Mouse (Mus musculus): ENCODE data around the gene Lingo1. TPM values are rescaled to one million over a fixed set of nuclear protein-coding genes. Genes with fewer than 3 reads are reported as not detected.
A peak's percentile ranks its signal among the peaks of the same experiment; 100 is the strongest.

Lingo1 gene
- polyA plus RNA-seq, 1 experiment from 2014 or later: 3.2 TPM

GRCm38 (mm10) chr9:56738261-56739171 lies 57.8 kb downstream of the Lingo1 start:
- 43% methylated on average over 9 of the region's 9 CpGs for WGBS
- Histone ChIP-seq H3K9ac (ENCODE audit: low read depth, low read length) (no peak overlapping the region), H3K36me3 (ENCODE audit: insufficient read depth, low read length) (no peaks in the 10 kb centered on the region), H3K4me2 (ENCODE audit: low read length) (no peak overlapping the region), H3K9me3 (replicated peaks; ENCODE audit: low read length) (no peaks in the 10 kb centered on the region), H3K4me3 (replicated peaks; ENCODE audit: low read depth, low read length) (no peak overlapping the region), H3K4me1 (replicated peaks; ENCODE audit: insufficient read depth, low read length) (no peaks in the 10 kb centered on the region), H3K27ac (no peak overlapping the region), H3K27me3 (ENCODE audit: insufficient read depth, low read length) (no peaks in the 10 kb centered on the region)
- TF ChIP-seq CTCF (IDR thresholded peaks at IDR 0.05; ENCODE audit: low read depth): no peak
- no peak for ATAC-seq (replicated peaks; ENCODE audit: low FRiP score, low read depth)
- peak; percentile 81 for DNase-seq (ENCODE audit: low spot score)

DNA sequence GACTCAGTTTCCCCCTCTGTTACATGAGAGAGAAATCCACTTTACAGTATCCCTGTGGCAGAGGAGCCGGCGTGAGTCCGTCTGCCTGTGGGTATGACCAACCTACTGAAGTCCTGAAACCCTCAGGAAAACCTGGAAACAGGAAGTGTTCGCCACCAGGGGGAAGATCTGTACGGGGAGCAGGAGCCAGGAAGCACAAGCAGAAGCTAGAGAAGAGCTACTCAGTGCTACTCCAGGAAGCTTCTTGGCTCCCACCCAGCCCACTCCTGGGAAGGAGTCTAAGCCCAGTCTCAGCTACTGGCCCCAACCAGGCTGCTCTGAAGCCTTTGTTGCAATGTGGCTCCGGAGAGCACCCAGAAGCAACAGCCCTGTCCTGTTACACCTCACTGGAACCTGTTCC lies 61.9 kb downstream of the Lingo1 start:
- H3K27me3 ChIP-seq (ENCODE audit: insufficient read depth, low read length): no peaks in the 10 kb centered on the region
- H3K27ac ChIP-seq: no peak overlapping the region
- no peak overlapping the region for H3K9ac ChIP-seq (ENCODE audit: low read depth, low read length)
- peak; percentile 3 for DNase-seq (ENCODE audit: low spot score)
- H3K4me1 ChIP-seq (replicated peaks; ENCODE audit: insufficient read depth, low read length): no peaks in the 10 kb centered on the region
- peak; percentile 36; the same call in 1 of the 2 replicates for TF ChIP-seq CTCF (IDR thresholded peaks at IDR 0.05; ENCODE audit: low read depth)
- H3K9me3 ChIP-seq (replicated peaks; ENCODE audit: low read length): no peaks in the 10 kb centered on the region
- ATAC-seq (replicated peaks; ENCODE audit: low FRiP score, low read depth): no peak
- no peak overlapping the region for H3K4me3 ChIP-seq (replicated peaks; ENCODE audit: low read depth, low read length)
- no peaks in the 10 kb centered on the region for H3K36me3 ChIP-seq (ENCODE audit: insufficient read depth, low read length)
- no peak overlapping the region for H3K4me2 ChIP-seq (ENCODE audit: low read length)
- WGBS: 60% methylated on average over 6 of the region's 6 CpGs

DNA sequence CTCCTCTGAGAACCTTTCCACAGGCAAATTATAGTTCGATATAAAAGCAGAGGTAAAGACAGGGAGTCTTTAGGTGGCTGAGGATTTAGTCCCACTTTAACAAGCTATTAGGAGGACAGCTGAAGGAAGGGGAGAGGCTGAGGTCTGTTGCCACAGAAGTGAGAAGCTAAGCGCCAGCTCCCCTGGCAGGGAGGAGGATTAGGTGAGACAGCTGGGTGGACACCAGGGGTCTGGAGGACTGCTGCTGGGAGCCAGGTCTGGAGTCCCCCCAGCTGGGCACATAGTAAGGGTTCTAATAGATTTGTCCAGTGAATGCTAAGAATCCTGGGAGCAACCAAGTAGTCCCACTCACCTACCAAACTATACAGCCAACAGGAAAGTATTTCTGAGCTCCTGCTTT lies 65.3 kb downstream of the Lingo1 start:
- no peaks in the 10 kb centered on the region for H3K27me3 ChIP-seq (ENCODE audit: insufficient read depth, low read length)
- no peaks in the 10 kb centered on the region for H3K4me1 ChIP-seq (replicated peaks; ENCODE audit: insufficient read depth, low read length)
- H3K9ac ChIP-seq (ENCODE audit: low read depth, low read length): no peak overlapping the region
- no peak overlapping the region for H3K27ac ChIP-seq
- DNase-seq (ENCODE audit: low spot score) (no peak), ATAC-seq (replicated peaks; ENCODE audit: low FRiP score, low read depth) (no peak)
- H3K4me3 ChIP-seq (replicated peaks; ENCODE audit: low read depth, low read length): no peak overlapping the region
- no peak for TF ChIP-seq CTCF (IDR thresholded peaks at IDR 0.05; ENCODE audit: low read depth)
- no peaks in the 10 kb centered on the region for H3K9me3 ChIP-seq (replicated peaks; ENCODE audit: low read length)
- H3K4me2 ChIP-seq (ENCODE audit: low read length): no peak overlapping the region
- 66% methylated on average over 2 of the region's 2 CpGs for WGBS
- no peaks in the 10 kb centered on the region for H3K36me3 ChIP-seq (ENCODE audit: insufficient read depth, low read length)

DNA sequence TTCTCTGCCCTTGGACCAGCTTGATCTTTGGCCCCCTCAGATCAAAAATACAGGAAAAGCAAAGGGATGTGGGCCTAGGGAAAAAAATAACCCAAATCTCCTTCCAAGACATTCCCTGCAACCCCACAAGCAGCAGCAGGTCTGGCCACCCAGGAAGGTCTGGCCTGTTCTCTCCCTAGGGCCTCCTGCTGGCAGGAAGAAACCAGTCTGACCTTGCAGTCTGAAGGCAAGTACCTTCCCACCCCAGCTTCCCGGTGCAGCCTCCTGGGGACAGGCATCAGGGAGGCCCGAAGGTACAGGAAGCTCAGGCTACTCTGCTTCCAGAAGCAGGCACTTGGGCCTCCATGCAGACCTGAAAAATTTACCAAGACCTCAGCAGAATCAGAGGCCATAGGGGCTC lies 67.1 kb downstream of the Lingo1 start:
- Histone ChIP-seq H3K36me3 (ENCODE audit: insufficient read depth, low read length) (no peaks in the 10 kb centered on the region), H3K9me3 (replicated peaks; ENCODE audit: low read length) (no peaks in the 10 kb centered on the region), H3K4me3 (replicated peaks; ENCODE audit: low read depth, low read length) (no peak overlapping the region), H3K9ac (ENCODE audit: low read depth, low read length) (no peak overlapping the region), H3K4me1 (replicated peaks; ENCODE audit: insufficient read depth, low read length) (no peaks in the 10 kb centered on the region), H3K4me2 (ENCODE audit: low read length) (no peak overlapping the region), H3K27me3 (ENCODE audit: insufficient read depth, low read length) (no peaks in the 10 kb centered on the region), H3K27ac (no peak overlapping the region)
- no peak; the same call in 1 of the 2 replicates for TF ChIP-seq CTCF (IDR thresholded peaks at IDR 0.05; ENCODE audit: low read depth)
- no peak for ATAC-seq (replicated peaks; ENCODE audit: low FRiP score, low read depth)
- no peak for DNase-seq (ENCODE audit: low spot score)
- 30% methylated on average over 2 of the region's 2 CpGs for WGBS

DNA sequence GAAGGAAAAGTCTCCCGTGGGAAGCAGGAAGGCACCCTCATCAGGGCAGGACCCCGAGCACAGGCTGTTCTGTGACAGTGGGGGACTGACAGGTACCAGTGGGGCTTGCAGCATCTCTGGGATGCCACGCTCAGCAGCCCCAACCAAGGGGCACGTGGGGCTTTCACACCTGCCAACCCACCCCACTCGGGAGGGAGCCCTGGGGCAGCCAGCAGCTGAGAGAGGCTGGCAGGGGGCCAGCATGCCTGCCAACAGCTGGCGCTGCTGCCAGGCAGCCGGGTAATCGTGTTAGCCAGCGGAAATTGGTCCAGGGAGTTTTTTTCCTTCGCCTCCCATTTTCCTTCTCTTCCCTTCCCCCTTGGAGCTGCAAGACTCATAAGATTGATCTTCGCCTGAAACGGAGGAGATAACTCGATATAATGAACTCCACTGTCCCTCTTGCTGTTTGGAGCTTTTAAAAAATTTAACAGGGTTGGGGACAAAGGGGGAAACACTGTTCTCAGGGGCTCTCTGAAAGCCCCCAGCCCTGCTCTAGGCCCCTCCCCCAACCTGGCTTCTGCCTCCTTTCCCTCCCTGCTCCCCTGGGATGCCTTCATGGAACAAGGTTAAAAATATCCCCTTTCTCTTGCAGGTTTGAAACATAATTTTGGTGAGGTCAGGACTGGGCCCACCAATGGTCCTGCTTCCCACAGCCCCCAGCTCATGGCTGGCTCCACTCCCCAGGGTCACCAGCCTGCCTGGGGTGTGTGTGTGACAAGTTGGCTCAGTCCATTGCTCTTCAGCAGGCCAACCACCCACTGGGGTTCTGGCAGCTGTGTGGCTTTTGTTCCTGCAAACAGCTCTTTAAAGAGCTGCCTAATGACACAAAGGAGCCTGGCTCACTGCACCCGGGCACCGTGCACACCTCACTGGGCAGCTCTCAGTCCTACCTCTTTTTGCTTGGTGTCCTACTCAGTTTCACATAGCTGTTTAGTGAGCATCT lies 68.3 kb downstream of the Lingo1 start:
- H3K36me3 ChIP-seq (ENCODE audit: insufficient read depth, low read length): no peaks in the 10 kb centered on the region
- TF ChIP-seq CTCF (IDR thresholded peaks at IDR 0.05; ENCODE audit: low read depth): no peak
- no peaks in the 10 kb centered on the region for H3K27me3 ChIP-seq (ENCODE audit: insufficient read depth, low read length)
- H3K27ac ChIP-seq: no peak overlapping the region
- ATAC-seq (replicated peaks; ENCODE audit: low FRiP score, low read depth) (no peak), DNase-seq (ENCODE audit: low spot score) (no peak)
- no peaks in the 10 kb centered on the region for H3K9me3 ChIP-seq (replicated peaks; ENCODE audit: low read length)
- no peak overlapping the region for H3K4me2 ChIP-seq (ENCODE audit: low read length)
- H3K4me1 ChIP-seq (replicated peaks; ENCODE audit: insufficient read depth, low read length): no peaks in the 10 kb centered on the region
- 52% methylated on average over 15 of the region's 15 CpGs for WGBS
- H3K9ac ChIP-seq (ENCODE audit: low read depth, low read length): no peak overlapping the region
- H3K4me3 ChIP-seq (replicated peaks; ENCODE audit: low read depth, low read length): no peak overlapping the region

- peak; percentile 73 for TF ChIP-seq CTCF (IDR thresholded peaks at IDR 0.05; ENCODE audit: low read depth)
- H3K27me3 ChIP-seq (ENCODE audit: insufficient read depth, low read length): no peaks in the 10 kb centered on the region
- H3K4me1 ChIP-seq (replicated peaks; ENCODE audit: insufficient read depth, low read length): no peaks in the 10 kb centered on the region
- H3K27ac ChIP-seq: no peak overlapping the region
- 24% methylated on average over 2 of the region's 2 CpGs for WGBS
- no peak overlapping the region for H3K4me2 ChIP-seq (ENCODE audit: low read length)
- no peaks in the 10 kb centered on the region for H3K9me3 ChIP-seq (replicated peaks; ENCODE audit: low read length)
- no peak overlapping the region for H3K9ac ChIP-seq (ENCODE audit: low read depth, low read length)
- H3K36me3 ChIP-seq (ENCODE audit: insufficient read depth, low read length): no peaks in the 10 kb centered on the region
- DNase-seq (ENCODE audit: low spot score) (peak; percentile 61), ATAC-seq (replicated peaks; ENCODE audit: low FRiP score, low read depth) (no peak)
- H3K4me3 ChIP-seq (replicated peaks; ENCODE audit: low read depth, low read length): no peak overlapping the region
Measured at GRCm38 (mm10) chr9:56725814-56726213, 70.5 kb downstream of the Lingo1 start.

Measured in kidney, postnatal 0 days (tissue).